Mouse (Mus musculus): Measurements from ENCODE around the gene Vps35l.

The Vps35l gene

DNA sequence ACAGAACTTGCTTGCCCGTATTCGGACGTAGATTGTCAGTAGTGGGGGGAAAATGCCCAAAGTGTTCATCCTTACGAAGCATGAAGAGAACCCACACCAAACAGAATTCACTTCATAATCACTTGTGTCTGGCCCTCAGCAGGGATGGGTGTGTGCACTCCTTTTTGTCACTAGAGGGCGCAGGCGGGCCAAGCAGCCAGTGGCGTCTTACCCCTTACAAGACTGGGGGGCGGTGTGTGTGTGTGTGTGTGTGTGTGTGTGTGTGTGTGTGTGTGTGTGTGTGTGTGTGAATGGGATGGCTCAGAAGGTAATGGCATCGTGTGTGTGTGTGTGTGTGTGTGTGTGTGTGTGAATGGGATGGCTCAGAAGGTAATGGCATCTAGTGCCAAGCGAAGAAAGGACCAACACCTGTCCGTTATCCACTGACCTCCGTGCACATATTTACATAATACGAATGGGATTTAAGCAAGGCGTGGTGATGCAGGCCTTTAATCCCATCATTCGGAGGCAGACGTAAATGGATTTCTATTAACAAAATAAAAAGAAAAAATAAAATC lies at the start of gene Vps35l:
TSS of gene Vps35l (plus strand) at position 252 of the 557 bp plus-strand sequence.
- DNase-seq (ENCODE audit: low spot score in 2 of 2) = peak; percentile 49 to 81

DNA sequence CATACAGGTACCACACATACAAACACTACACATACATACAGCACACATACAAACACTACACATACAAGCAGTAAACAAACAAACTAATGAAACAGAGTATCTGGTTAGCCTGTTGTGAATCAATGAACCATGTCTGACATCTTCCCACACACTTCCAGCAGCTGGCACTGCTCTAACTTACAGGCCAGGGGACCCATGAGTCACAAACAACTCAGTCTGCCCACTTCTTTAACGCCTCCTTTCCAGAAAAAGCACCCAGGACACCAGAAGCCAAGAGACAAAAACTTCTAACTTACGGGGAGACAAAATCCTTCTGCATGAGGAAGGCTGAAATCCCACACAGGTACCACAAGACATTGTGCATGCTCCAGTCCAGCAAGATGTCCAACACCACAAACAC lies 48.7 kb upstream of the Vps35l start:
- DNase-seq (ENCODE audit: low spot score in 2 of 2) = no peak

DNA sequence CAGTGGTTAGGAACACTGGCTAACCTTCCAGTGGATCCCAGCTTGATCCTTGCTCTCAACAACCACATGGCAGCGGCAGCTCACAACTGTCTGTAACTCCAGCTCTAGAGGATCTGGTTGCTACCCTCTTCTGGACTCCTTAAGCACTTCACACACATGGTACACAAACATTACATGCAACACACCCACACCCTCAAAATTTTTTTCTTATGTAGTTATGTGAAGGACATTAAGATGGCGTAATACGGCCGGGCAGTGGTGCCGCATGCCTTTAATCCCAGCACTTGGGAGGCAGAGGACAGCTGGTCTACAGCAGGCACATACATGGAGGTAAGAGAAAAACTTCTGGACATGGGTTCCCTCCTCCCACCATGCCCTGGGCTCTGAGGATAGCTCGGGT lies 43.9 kb upstream of the Vps35l start:
- no peak for DNase-seq (ENCODE audit: low spot score in 2 of 2)

DNA sequence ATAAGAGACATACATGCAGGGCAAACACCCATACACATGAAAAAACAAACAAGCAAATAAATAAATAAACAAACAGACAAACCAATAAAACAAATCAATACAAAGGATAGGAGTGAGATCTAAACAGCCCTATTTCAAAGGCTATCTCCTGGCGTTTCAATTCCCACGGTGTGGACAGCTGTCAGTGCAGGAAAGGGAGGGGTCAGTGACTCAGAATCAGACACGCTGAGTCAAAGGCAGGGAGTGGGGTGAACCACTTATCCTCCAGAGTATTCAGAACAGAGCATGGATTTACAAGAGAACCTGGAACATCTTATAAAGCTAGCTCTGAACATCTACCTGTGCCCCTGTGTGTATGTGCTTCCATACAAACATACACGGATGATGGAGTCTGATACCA lies 42.9 kb upstream of the Vps35l start:
- DNase-seq (ENCODE audit: low spot score in 2 of 2) = no peak

DNA sequence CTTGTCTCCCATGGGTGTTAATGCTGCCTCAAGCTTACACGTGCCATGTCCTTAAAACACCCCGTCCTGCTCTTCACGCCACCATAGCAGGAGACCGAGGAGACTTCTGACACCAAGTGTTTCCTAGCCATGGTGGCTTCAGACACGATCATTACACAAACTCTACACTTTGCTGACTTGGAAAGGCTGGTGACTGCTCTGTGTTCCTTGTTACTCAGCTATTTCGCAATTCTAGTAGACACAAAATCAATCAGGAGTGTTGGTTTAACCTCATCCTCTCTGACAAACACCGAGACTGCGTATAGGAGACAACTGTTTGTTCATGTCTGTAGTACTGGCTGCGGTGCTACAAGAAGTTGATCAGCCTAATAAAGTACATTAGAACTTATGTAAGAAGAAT lies 41.1 kb upstream of the Vps35l start:
- no peak for DNase-seq (ENCODE audit: low spot score in 2 of 2)

DNA sequence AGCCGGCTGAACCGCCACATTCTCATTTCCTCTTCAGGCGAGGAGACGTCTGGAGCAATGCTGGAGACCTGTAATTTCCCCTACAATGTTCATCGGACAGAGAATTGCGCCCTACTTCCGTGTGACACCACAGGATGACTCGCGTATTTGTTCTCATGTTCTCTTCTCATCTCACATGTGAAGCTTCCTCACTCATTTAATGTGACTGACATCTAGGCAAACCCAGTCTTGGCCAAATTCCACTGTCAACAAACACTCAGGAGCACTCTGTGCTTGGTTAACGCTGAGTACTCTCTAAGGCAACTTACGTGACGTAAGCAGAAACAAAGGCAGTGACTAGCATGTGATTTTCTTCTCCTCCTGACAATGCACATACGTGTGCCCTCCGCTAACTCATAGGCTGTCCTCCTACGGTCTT lies 36.9 kb upstream of the Vps35l start:
- DNase-seq (ENCODE audit: low spot score in 2 of 2) = no peak

DNA sequence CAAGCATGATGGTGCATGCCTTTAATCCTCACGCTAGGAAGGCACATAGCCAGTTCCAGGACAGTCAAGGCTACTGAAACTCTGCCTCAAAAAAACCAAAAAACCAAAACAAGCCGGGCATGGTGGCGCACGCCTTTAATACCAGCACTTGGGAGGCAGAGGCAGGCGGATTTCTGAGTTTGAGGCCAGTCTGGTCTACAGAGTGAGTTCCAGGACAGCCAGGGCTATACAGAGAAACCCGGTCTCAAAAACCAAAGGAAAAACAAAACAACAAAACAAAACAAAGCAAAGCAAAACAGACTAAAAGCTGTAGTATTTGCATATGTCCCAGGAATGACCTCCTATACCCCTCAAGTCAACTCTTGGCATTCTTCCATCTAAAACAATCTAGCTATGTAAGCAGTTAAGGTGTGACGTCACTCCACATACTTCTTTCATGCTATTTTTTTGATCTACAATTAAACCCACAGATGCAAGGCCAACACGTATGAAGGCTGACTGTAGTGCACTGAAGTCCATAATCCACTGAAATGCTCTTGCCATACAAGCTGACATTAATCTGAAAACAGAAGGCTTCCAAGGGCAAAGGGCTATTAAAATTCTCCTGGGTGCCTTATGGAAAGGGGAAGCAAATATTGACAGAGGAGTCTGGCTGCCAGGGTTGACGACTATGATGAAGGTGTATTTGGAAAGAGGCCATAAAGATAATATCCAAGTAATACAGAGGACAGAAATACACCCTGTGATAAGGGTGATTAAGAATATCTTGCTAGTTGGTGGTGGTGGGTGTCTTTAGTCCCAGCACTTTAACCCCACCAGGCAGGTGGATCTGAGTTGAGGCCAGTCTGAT lies 35.8 kb upstream of the Vps35l start:
- DNase-seq (ENCODE audit: low spot score in 2 of 2) = no peak

DNA sequence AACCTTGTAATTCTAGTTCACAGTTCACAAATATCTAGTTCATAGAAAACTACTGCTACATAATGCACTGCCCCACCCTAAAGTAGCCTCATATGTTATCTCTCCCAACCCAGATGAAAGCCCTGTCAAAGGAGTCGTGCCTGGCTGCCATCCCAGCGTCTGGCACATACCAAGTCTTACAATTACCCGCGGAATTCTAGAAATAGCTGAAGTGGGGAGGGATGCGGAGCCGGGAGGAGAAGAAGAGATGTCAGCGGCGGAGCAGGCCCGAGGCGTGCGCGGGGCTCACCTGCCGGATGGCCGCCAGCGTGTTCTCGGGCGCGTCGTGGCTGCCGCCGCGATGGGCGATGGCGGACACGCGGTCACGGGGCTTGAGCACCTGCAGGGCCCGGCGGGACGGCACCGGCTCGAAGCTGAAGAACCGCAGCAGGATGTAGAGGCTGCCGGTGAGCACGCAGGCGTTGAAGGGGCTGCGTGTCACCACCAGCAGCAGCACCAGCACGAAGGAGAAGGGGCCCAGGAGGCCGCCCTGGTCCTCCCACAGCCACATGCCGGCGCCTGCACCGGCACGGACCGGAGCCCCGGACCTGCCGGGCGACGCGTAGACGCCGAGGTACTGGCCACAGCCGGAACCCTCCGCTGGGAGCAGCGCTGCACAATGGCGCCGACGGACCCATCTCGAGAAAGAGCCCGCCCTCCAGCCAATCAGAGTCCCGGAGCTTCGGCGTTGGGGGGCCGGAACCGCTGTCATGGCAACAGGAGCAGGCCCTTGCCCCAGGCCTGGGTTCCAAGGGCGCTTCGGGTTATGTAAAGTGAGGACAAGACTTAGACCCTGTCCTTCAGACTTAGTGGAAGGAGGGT lies 34.7 kb upstream of the Vps35l start, which contains the start of gene Gde1:
TSS of gene Gde1 (minus strand) at position 678 of the 861 bp plus-strand sequence.
- peak; percentile 84 to 90 for DNase-seq (ENCODE audit: low spot score in 2 of 2)

DNA sequence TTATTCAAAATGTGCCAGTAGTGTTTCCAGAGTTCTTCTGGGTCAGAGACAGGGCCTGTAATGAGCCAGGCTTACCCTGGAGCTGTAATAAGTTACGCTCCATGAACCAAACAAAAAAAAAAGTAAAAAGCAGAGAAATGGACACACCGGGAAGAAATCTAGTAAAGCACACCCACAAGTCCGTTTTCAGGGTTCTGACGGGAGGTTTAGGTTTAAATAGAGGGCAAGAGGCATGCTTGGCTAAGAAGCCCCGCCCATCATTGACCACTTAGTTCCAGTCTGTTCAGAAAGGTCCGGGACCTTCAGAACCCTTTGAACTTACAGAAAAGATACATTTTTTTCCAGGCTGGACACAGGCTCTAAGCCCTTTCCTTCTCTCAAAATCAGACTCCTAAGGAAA lies 34.0 kb upstream of the Vps35l start:
- DNase-seq (ENCODE audit: low spot score in 2 of 2) = no peak

DNA sequence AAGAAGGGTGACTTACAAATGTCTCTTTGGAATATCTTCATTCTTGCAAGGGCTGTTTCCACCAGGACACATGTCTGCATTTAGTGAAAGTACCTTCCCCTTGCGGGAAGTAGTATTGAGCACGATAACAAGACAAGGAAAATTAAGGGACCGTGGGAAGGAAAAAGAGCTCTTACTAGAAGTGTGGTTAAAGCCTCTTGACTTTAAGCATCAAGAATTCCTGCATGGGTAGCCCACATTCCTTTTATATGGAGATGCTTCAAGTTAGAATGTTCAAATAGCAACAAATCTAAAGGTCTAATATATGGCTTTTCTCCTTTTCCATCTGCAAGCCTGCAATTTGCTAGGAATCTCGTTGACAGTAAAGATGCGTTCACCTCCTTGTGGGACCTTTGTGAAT lies 33.5 kb upstream of the Vps35l start:
- no peak for DNase-seq (ENCODE audit: low spot score in 2 of 2)

DNA sequence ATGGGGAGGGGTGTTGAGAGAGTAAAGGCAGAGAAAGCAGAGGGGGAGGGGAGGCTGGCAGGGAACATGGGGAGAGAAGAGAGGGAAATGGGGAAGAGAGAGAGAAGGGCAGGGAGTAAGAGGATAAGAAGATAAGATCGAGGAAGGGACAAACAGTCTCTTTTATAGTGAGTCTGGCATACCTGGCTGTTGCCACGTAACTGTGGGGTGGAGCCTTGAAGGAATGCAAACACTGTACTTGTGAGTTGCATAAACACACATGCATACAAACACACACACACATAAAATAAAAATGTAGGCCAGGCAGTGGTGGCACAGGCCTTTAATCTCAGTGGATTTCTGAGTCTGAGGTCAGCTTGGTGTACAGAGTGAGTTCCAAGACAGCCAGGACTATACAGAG lies 32.8 kb upstream of the Vps35l start:
- no peak for DNase-seq (ENCODE audit: low spot score in 2 of 2)

DNA sequence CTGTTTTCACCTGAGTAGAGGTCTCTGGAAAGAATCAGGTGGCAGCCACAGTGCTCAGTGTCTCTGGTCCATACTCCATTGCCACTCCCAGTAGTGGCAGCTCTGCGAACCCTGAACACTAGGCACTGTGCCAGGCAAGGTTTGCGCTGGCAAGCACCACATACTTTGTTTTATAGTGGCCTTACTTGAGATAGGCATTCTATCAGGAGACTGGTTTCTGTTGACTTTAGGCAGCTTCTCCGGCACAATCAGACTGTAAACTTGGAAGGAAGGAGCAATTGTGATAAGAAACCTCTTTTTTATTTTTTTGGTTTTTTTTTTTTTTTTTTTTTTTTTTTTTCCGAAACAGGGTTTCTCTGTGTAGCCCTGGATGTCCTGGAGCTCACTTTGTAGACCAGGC lies 32.0 kb upstream of the Vps35l start:
- DNase-seq (ENCODE audit: low spot score in 2 of 2) = no peak

DNA sequence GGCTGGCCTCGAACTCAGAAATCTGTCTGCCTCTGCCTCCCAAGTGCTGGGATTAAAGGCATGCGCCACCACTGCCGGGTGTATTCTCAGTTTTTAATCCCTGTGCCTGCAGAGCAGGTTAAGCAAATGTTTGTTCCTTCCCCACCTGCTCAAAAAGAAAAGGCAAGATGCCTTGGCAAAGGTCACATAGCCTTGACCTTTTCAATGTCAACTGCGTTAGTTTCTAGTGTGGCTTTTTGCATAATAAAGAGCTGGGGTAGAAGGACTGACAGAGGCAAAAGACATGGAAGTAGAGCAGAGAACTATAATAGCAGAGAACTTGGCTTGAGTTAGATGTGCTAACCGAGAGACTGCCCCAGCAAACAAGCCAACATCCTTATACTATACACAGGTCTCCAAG lies 29.2 kb upstream of the Vps35l start:
- no peak for DNase-seq (ENCODE audit: low spot score in 2 of 2)

DNA sequence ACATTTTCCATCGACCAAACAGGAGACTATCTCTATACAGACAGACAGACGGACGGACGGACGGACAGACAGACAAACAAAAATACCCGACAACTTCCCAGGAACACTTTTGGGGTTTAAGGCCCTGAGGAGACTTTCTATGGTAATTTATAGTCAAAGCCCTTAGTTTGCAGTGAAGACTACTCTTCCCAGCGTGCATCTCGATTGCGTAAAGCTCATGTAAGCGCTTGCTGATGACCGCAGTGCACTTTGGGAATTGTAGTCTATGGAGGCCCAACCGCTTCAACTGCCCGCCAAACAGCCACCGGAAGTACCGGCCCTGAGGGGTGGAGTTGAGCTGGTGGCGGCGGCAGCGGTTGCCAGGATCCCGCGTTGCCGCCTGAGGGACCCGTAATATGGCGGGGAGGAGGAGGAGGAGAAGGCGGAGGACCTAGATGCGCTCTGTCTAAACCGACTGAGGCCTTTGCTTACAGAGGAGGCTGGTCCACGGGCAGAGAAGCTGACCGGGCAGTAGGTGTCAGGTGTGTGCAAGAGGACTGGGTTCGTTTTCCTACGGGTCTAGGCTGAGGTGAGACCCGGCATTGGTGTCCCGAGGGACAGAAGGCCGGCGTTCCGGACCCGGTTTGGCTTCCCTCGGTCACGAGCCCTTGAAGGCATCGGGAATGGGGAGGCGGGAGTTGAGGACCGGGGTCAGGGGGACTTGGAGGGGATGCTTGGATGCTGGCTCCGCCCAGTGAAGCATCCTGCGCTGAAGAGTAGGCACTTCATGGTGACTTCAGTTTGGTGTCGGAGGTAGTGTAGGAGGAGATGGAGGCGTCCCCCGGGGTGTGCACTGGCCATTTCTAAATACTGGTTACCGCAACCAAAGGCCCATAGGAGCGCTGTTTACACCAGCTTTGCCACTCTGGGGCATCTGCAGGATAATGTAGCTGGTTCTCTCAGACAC lies 27.5 kb upstream of the Vps35l start, which contains the start of gene Ccp110:
TSS of gene Ccp110 (plus strand) at position 325 of the 946 bp plus-strand sequence.
- peak; percentile 88 to 90 for DNase-seq (ENCODE audit: low spot score in 2 of 2)

DNA sequence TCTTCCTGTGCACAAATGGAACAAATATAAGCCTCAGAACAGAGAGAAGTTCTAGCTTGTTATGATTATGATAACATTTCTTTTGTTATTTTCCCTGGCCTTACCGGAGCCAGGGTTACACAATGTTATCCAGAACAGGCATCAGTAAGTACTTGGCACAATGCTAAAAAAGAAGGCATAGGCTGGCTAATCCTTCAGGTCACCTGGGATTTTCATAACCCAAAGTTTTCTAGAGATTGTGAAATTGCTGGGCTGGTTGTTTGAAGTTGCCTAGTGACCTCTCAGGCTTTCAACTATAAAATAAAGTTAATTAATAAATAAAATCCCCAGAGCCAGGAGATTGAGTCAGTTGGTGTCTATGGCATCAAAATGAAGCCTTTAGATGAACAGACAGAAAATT lies 25.2 kb upstream of the Vps35l start:
- no peak for DNase-seq (ENCODE audit: low spot score in 2 of 2)

DNA sequence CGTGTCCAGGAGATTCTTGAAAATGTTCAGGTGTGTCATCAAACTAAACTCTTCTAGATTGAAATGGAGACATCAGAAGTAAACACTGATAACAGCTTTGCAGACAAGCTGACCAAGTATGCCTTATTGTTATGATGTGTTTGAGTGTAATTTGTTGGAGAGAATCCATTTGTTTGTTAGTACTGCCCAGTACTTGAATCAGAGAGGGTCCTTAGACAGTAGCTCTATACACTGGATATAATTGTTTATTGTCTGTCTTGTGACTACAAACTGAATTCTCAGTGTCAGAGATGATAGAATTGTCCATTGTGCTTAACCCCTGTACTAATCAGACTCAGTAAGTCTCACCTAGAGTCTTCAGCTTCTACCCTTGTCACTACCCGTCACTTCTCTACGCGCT lies 22.0 kb upstream of the Vps35l start:
- DNase-seq (ENCODE audit: low spot score in 2 of 2) = no peak

DNA sequence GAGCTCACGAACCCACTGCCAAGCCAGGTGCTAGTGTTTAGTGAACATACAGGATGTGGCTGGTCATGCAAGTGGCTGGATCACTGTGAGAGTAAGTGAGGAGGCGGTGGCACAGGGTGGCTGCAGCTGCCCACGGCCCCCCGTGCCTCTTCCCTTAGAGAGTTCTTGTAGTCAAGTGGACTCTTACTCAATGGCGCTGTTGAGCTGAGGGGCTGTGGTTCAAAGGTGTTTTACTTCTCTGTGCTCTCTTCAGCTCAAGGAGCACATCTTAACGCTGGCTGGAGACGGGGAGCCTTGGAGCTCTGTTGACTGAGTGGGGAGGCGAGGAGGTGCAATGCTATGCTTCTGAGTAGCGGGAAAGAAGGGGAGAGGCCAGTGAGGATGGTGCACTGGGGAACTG lies 16.1 kb upstream of the Vps35l start:
- DNase-seq (ENCODE audit: low spot score in 2 of 2) = no peak

DNA sequence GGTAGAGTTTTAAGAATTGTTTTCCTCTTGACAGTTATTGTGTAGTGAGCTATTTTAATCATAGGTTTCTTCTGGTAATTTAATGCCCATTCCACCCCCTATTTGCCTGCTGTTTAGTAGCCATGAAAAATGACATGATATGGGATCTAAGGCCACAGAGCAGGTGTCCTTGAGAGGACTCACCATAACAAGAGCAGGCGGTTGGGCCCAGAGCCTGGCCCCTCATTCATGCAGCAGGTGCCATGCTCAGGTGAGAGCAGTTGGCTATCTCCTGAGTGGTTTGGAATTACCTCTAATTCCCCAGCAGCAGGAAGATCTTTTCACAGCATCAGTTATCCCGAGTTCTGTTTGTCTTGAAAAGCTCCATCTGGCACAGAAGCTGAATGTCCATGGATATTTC lies 14.6 kb upstream of the Vps35l start:
- DNase-seq (ENCODE audit: low spot score in 2 of 2) = no peak

DNA sequence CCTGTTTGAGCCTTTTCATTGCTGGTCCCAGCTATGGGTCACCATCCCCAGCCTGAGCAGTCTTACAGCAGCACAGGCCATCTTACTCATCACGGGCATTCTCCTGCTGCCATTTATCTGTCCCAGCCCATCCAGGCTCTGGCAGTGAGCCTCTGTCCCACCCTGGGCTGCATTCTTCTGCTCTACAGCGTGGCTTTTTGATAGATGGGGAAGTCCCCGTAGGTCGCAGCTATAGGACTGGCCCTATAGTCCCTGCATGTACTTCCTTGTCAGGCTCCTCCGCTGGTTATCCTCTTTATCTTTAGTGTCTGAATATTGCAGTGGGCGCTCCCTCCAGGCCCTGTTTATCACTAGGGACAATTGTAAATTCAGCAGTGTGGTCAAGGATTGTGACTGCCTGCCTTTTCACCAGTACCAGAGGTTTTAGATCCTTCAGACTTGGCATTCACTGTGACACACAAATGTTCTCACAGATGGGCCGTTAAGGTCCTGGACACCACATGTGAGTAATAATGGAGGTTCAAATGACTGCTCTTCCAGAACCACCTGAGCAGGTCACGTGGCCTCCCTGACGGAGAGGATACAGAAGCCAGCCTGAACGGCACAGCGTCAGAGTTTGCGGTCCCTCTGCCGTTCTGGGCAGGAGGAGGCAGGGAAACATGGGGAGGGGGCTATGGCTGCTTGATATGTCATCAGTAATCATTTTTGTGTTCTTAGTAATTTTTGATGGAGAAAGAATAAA lies 11.0 kb upstream of the Vps35l start:
- DNase-seq (ENCODE audit: low spot score in 2 of 2) = no peak

DNA sequence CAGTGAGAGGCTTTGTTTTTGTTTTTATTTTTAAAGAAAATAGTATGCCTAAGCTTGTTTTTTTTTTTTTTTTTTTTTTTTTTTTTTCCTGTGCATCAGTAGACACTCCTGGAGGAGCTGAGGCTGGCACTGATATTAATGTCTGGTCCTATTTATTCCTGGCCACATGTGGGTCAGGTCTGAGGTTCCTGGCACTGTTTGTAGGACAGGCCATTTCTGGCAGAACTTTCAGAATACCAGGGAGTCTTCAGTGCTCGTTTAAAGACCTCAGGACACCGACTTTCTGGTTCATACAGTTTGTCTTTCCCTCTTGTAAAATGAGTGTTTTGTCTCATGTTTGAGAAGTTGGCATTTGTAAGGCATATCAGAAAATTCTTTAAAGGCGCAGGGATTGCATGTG lies 8.2 kb upstream of the Vps35l start:
- DNase-seq (ENCODE audit: low spot score in 2 of 2) = no peak

DNA sequence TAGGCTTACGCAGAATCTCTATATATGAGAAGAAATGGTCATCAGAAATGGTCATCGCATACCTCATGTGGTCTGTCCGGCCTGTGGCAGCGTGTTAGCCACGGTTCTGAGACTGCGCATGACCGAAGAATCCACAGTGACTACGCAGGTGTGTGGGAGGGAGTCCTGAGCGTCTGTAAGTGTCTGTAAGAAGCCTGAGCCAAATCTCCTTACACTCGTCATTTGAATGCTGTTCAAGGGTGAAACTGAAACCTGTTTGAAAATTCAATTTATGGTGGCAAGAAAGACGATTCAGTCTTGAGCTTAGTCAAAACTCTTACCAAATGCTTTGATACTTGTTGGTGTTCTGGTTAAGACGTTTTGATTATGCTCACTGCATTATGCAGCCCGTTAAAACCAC lies 6.8 kb upstream of the Vps35l start:
- no peak for DNase-seq (ENCODE audit: low spot score in 2 of 2)
